8 mouse cellular contexts compared by ENCODE assay signal in genomic region chr5:108669986-108670385, GRCm38 (mm10). TPM values are rescaled to one million over a fixed set of nuclear protein-coding genes. Genes with fewer than 3 reads are reported as not detected.
DNase-seq lines count a peak whose midpoint lies in the region; ATAC-seq and TF ChIP-seq lines count a peak whose summit lies in the region.

No protein-coding gene starts in this region.

- no peak for TF ChIP-seq CTCF in liver, embryonic 14.5 days (IDR thresholded peaks at IDR 0.05; ENCODE audit: low read depth)

- peaks cover 19% of the 10 kb centered on the region for H3K36me3 ChIP-seq in liver, embryonic 14.5 days (replicated peaks; ENCODE audit: control insufficient read depth, insufficient read depth, low read depth)

- H3K27me3 ChIP-seq in liver, embryonic 14.5 days (ENCODE audit: control insufficient read depth, insufficient read depth, low read length), result no peaks in the 10 kb centered on the region

- H3K4me2 ChIP-seq in liver, embryonic 14.5 days (ENCODE audit: low read depth), result peak overlapping the region; percentile 90

- no peak for TF ChIP-seq EP300 in liver, embryonic 14.5 days (IDR thresholded peaks at IDR 0.05; ENCODE audit: low read depth)

- H3K4me3 ChIP-seq in liver, embryonic 14.5 days (ENCODE audit: insufficient read depth in 1 of 2, low read depth in 2 of 2, low read length in 2 of 2), result peak overlapping the region; percentile 63 to 82; a peak in 3 of 4 replicates

- H3K9me3 ChIP-seq in liver, embryonic 14.5 days (ENCODE audit: control insufficient read depth, low read length), result no peaks in the 10 kb centered on the region

- H3K9ac ChIP-seq in liver, embryonic 14.5 days (replicated peaks), result no peak overlapping the region; the same call in 1 of the 2 replicates

- DNase-seq in cerebellum, adult 9-11 months, result peak; percentile 54
- no peak for DNase-seq in cerebellum, postnatal 25 days
- peak; percentile 4 for DNase-seq in ovary, postnatal 36 days (ENCODE audit: low spot score)
- no peak for DNase-seq in ovary, adult 18-20 months (ENCODE audit: low spot score)
- no peak for DNase-seq in liver, embryonic 14.5 days (ENCODE audit: low read depth in 3 of 3, low spot score in 3 of 3)
- DNase-seq in adrenal gland, postnatal 10 days, result no peak

- peak overlapping the region; percentile 62 for H3K27ac ChIP-seq in liver, embryonic 14.5 days

- 66% methylated on average over 9 of the region's 9 CpGs for WGBS in liver, embryonic 14.5 days (ENCODE audit: insufficient replicate concordance)

- no peak for ATAC-seq in liver, embryonic 14.5 days (ENCODE audit: insufficient read depth)
- ATAC-seq in granulocyte monocyte progenitor cell, adult 5-6 weeks (replicated peaks; ENCODE audit: poor library complexity, severe bottlenecking), result no peak
- ATAC-seq in monocyte, adult 5-6 weeks (replicated peaks; ENCODE audit: insufficient number of reproducible peaks, low FRiP score, low TSS enrichment, poor library complexity, severe bottlenecking), result no peak

- H3K4me1 ChIP-seq in liver, embryonic 14.5 days (replicated peaks; ENCODE audit: control insufficient read depth in 2 of 2, insufficient read depth in 2 of 2, low read length in 1 of 2), result peaks cover 9 to 28% of the 10 kb centered on the region in 2 experiments

RNA-seq across cellular contexts. Expression of gene Dgkq, which starts 0.5 kb away (rescaled TPM):
- 4.7 TPM in 2 replicates for polyA plus RNA-seq in liver, embryonic 14.5 days (2012; rRNA removed)
- polyA plus RNA-seq in liver, embryonic 14.5 days (2014; fragmentation: Nextera tagmentation; extraction: Ambion mirVana), result 1.9 and 2.3 TPM in 2 replicates
- total RNA-seq in adrenal gland, postnatal 10 days (2021), result 10 to 100 TPM; 16.7 to 23.7 TPM
- 9.3 and 9.5 TPM in 2 replicates for total RNA-seq in granulocyte monocyte progenitor cell, adult 5-6 weeks (2014; fragmentation: Nextera tagmentation)
- total RNA-seq in granulocyte monocyte progenitor cell, adult 5-6 weeks (2017), result 8.3 and 9.1 TPM in 2 replicates
- total RNA-seq in monocyte, adult 5-6 weeks (2017), result 10.8 to 33.6 TPM (median 22.8 TPM) in 3 replicates

RNA-seq across cellular contexts. Expression of gene Slc26a1, which starts 5.4 kb away (rescaled TPM):
- polyA plus RNA-seq in liver, embryonic 14.5 days (2012; rRNA removed), result 15.3 and 17.9 TPM in 2 replicates
- polyA plus RNA-seq in liver, embryonic 14.5 days (2014; fragmentation: Nextera tagmentation; extraction: Ambion mirVana), result 12.6 and 15.5 TPM in 2 replicates
- 10 to 100 TPM in 1 of 2 experiments, 1 to 10 TPM in 1; 5.7 to 11.4 TPM for total RNA-seq in adrenal gland, postnatal 10 days (2021)
- total RNA-seq in granulocyte monocyte progenitor cell, adult 5-6 weeks (2014; fragmentation: Nextera tagmentation), result not detected in 2 replicates
- total RNA-seq in granulocyte monocyte progenitor cell, adult 5-6 weeks (2017), result 0.10 TPM in 1 of 2 replicates, not detected in the other
- not detected in 3 replicates for total RNA-seq in monocyte, adult 5-6 weeks (2017)

RNA-seq across cellular contexts. Expression of gene Idua, which starts 9.9 kb away (rescaled TPM):
- polyA plus RNA-seq in liver, embryonic 14.5 days (2012; rRNA removed), result 3.0 and 3.1 TPM in 2 replicates
- polyA plus RNA-seq in liver, embryonic 14.5 days (2014; fragmentation: Nextera tagmentation; extraction: Ambion mirVana), result 2.5 and 2.9 TPM in 2 replicates
- 10 to 100 TPM in 1 of 2 experiments, 1 to 10 TPM in 1; 9.0 to 15.2 TPM for total RNA-seq in adrenal gland, postnatal 10 days (2021)
- total RNA-seq in granulocyte monocyte progenitor cell, adult 5-6 weeks (2014; fragmentation: Nextera tagmentation), result 13.3 and 18.6 TPM in 2 replicates
- total RNA-seq in granulocyte monocyte progenitor cell, adult 5-6 weeks (2017), result 5.9 and 6.4 TPM in 2 replicates
- total RNA-seq in monocyte, adult 5-6 weeks (2017), result 9.7 to 10.8 TPM (median 10.7 TPM) in 3 replicates

RNA-seq across cellular contexts. Expression of gene Fgfrl1, which starts 22.2 kb away (rescaled TPM):
- polyA plus RNA-seq in liver, embryonic 14.5 days (2012; rRNA removed), result 11.0 and 12.7 TPM in 2 replicates
- 5.9 and 7.4 TPM in 2 replicates for polyA plus RNA-seq in liver, embryonic 14.5 days (2014; fragmentation: Nextera tagmentation; extraction: Ambion mirVana)
- total RNA-seq in adrenal gland, postnatal 10 days (2021), result 10 to 100 TPM; 42.5 to 52.7 TPM
- 2.0 and 5.1 TPM in 2 replicates for total RNA-seq in granulocyte monocyte progenitor cell, adult 5-6 weeks (2014; fragmentation: Nextera tagmentation)
- total RNA-seq in granulocyte monocyte progenitor cell, adult 5-6 weeks (2017), result 0.86 and 1.5 TPM in 2 replicates
- total RNA-seq in monocyte, adult 5-6 weeks (2017), result 0.97 to 2.0 TPM (median 1.6 TPM) in 3 replicates

RNA-seq across cellular contexts. Expression of gene Tmem175, which starts 40.4 kb away (rescaled TPM):
- 8.2 and 11.1 TPM in 2 replicates for polyA plus RNA-seq in liver, embryonic 14.5 days (2012; rRNA removed)
- 12.8 and 15.0 TPM in 2 replicates for polyA plus RNA-seq in liver, embryonic 14.5 days (2014; fragmentation: Nextera tagmentation; extraction: Ambion mirVana)
- total RNA-seq in adrenal gland, postnatal 10 days (2021), result 10 to 100 TPM; 20.3 to 22.8 TPM
- 24.4 and 29.3 TPM in 2 replicates for total RNA-seq in granulocyte monocyte progenitor cell, adult 5-6 weeks (2014; fragmentation: Nextera tagmentation)
- total RNA-seq in granulocyte monocyte progenitor cell, adult 5-6 weeks (2017), result 11.0 and 17.6 TPM in 2 replicates
- 3.9 to 20.9 TPM (median 12.3 TPM) in 3 replicates for total RNA-seq in monocyte, adult 5-6 weeks (2017)

Comparison
In these comparisons a context has a peak if more than half of its experiments do, and no peak if none do; other contexts are left out.
1. DNase-seq: peak in cerebellum, adult 9-11 months (single experiment) and ovary, postnatal 36 days (single experiment); none in cerebellum, postnatal 25 days (0 of 2), ovary, adult 18-20 months (single experiment), liver, embryonic 14.5 days (0 of 3) and adrenal gland, postnatal 10 days (single experiment).